19 mouse cellular contexts compared by ENCODE assay signal in the genomic region with DNA sequence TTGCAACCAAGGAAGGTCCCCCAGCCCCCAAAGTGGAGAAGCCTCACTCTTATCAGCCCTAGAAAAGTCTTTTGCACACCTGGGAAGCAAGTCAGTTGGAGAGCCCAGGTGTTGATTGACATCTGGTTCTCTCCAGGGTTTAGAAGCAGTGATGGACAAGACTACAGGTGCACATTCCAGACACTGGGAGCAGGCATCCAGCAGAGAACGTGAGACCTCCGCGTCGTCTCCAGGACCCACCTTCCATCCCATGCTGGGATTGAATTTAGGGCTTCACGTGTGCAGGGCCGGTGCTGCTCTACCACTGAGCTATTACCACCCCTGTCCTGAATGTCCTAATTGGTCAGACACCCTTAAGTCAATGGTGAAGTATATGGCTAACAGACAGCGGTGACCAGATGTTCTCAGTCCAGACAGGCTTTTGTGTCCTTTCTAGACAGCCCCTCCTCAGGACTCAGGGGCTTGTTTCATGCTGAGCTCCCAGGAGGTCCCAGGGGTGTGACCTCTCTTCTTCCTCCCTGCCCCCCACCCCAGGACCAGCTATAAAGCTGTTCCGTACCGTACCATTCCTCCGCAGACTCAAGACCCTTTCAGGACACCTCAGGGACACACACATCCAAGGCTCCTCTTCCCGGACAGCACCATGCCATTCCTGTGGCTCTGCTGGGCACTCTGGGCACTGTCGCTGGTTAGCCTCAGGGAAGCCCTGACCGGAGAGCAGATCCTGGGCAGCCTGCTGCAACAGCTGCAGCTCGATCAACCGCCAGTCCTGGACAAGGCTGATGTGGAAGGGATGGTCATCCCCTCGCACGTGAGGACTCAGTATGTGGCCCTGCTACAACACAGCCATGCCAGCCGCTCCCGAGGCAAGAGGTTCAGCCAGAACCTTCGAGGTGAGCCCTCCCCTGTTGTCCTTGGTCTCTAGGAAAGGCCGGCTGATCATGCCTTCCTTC. TPM values are rescaled to one million over a fixed set of nuclear protein-coding genes. Genes with fewer than 3 reads are reported as not detected.
A peak's percentile ranks its signal among the peaks of the same experiment; 100 is the strongest.
DNase-seq lines count a peak whose midpoint lies in the region; ATAC-seq and TF ChIP-seq lines count a peak whose summit lies in the region.
"Had no signal": no experiment of that assay in that cellular context is flagged by ENCODE, and none has a peak within 500 bp of the region (broad histone marks: within the 10 kb centered on the region; RNA-seq: fewer than 3 reads in every experiment).

A gene (plus strand): TSS at position 556 of the 953 bp plus-strand sequence.

- H3K4me2 ChIP-seq in liver, embryonic 13.5 days, result peak within 1 kb of the TSS; percentile 78

- peaks cover 69% of the 10 kb centered on the region for H3K4me1 ChIP-seq in E14TG2a.4 (replicated peaks; ENCODE audit: low read depth, low read length)
- H3K4me1 ChIP-seq in liver, embryonic 13.5 days (replicated peaks), result peaks cover 50% of the 10 kb centered on the region
- H3K4me1 ChIP-seq: embryonic facial prominence, embryonic 12.5 days had no signal

- peak within 1 kb of the TSS; percentile 71; the same call in 1 of the 2 replicates for H3K9ac ChIP-seq in liver, embryonic 13.5 days
- H3K9ac ChIP-seq: embryonic facial prominence, embryonic 12.5 days; heart, embryonic 15.5 days; hindbrain, embryonic 13.5 days; limb, embryonic 15.5 days had no signal

- DNase-seq in heart, adult 11 months, result peak; percentile 89
- no peak for DNase-seq in heart, postnatal 36 days
- DNase-seq in layer of hippocampus, postnatal 36 days, result no peak
- no peak for DNase-seq in layer of hippocampus, adult 8-10 months (ENCODE audit: low spot score in 2 of 2)
- no peak for DNase-seq in liver, embryonic 13.5 days
- no peak for DNase-seq in cerebellum, adult 9-11 months
- no peak for DNase-seq in ovary, adult 18-20 months (ENCODE audit: low spot score)
- DNase-seq: cerebellum, adult 11-12 months; kidney, adult 11 months; kidney, postnatal 10 days; retina, postnatal 1 day; thymus, adult 2 months had no signal

- H3K4me3 ChIP-seq in E14TG2a.4 (replicated peaks; ENCODE audit: low read length), result peak within 1 kb of the TSS; percentile 87
- H3K4me3 ChIP-seq in liver, embryonic 13.5 days (replicated peaks), result peak within 1 kb of the TSS; percentile 59
- H3K4me3 ChIP-seq: embryonic facial prominence, embryonic 12.5 days; hindbrain, embryonic 13.5 days had no signal

- H3K36me3 ChIP-seq in E14TG2a.4 (ENCODE audit: insufficient read depth, low read length), result peaks cover 27% of the 10 kb centered on the region
- no peaks in the 10 kb centered on the region for H3K36me3 ChIP-seq in liver, embryonic 13.5 days
- H3K36me3 ChIP-seq: embryonic facial prominence, embryonic 12.5 days; heart, embryonic 15.5 days; hindbrain, embryonic 13.5 days; limb, embryonic 15.5 days had no signal

- TF ChIP-seq CTCF in E14TG2a.4 (conservative IDR thresholded peaks at IDR 0.05; ENCODE audit: low read length), result no peak

- no peak within 1 kb of the TSS for H3K27ac ChIP-seq in liver, embryonic 13.5 days
- H3K27ac ChIP-seq: embryonic facial prominence, embryonic 12.5 days; heart, embryonic 15.5 days; hindbrain, embryonic 13.5 days; limb, embryonic 15.5 days had no signal

- 40% methylated on average over 21 of the region's 21 CpGs for WGBS in liver, embryonic 13.5 days (ENCODE audit: insufficient replicate concordance)

- no peak for ATAC-seq in liver, embryonic 13.5 days (ENCODE audit: low read depth)
- ATAC-seq: forebrain, embryonic 16.5 days had no signal

- intact Hi-C loops in heart, postnatal 36 days (cut with DNase I), result no loop called here

- H3K27me3 ChIP-seq in E14TG2a.4 (ENCODE audit: insufficient read depth, low read length), result peaks cover 5% of the 10 kb centered on the region; the same call in 1 of the 2 replicates
- H3K27me3 ChIP-seq in liver, embryonic 13.5 days, result peaks cover 33% of the 10 kb centered on the region

- no peaks in the 10 kb centered on the region for H3K9me3 ChIP-seq in E14TG2a.4 (ENCODE audit: low read length)
- no peaks in the 10 kb centered on the region for H3K9me3 ChIP-seq in liver, embryonic 13.5 days (replicated peaks)
- H3K9me3 ChIP-seq: embryonic facial prominence, embryonic 12.5 days; heart, embryonic 15.5 days; hindbrain, embryonic 13.5 days; limb, embryonic 15.5 days had no signal

RNA-seq across cellular contexts. Expression of the gene that starts here (rescaled TPM):
- total RNA-seq in heart, postnatal 36 days (2021), result 1 to 10 TPM in 1 of 2 experiments, under 1 TPM in 1; 0.95 to 1.0 TPM
- total RNA-seq in layer of hippocampus, postnatal 36 days (2021), result 10 to 100 TPM; 11.8 to 13.9 TPM
- total RNA-seq in layer of hippocampus, adult 8-10 months (2022), result 1 to 10 TPM; 6.6 to 8.4 (median 7.8) TPM
- polyA plus RNA-seq in liver, embryonic 13.5 days (2015; fragmentation: Nextera tagmentation; extraction: Ambion mirVana), result 6.0 and 6.5 TPM in 2 replicates
- polyA plus RNA-seq: neural tube, embryonic 14.5 days had no signal
